Mouse (Mus musculus): ENCODE data around the gene Spc24.

DNA sequence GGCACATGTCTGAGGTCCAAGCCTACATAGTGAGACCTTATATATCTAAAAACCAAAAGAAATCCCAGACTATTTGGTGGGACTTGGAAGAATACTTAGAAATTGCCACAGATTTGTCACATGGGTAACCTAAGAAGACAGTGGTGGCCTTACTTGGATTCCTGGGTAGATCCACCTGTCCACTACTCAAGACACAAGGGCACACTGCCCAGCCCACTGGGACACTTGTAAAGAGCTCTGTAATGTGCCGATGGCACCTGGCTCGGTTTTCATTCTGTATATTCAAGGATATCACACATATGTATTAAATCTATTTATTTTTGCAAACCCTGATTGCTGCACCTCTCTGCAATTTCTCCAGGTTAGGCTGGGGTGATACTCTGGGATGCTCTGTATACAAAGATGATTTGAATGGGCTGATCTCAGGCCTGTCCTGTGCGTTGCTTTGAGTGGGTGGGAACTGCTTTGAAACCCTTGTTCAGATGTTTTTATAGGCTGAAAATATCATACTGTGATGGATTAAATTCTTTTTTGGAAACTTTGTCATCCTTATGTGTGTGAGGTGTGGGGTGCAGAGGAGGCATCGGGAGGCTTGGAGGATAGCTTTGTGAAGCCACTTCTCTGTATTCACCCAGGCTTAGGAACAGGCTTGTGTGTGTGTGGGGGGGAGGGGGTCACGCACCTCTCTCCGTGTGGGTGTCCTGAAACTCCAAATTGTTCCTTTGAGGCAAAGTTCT is 10.6 kb downstream of the Spc24 start:
- TF ChIP-seq CTCF (IDR thresholded peaks at IDR 0.05; ENCODE audit: control insufficient read depth, insufficient read depth, low read length) (no peak), POLR2A (IDR thresholded peaks at IDR 0.05; ENCODE audit: borderline replicate concordance, control insufficient read depth, low read depth, low read length) (no peak)

All from bone marrow, adult 2 months (tissue).